ENCODE assay signal across 10 mouse cellular contexts in the genomic region with DNA sequence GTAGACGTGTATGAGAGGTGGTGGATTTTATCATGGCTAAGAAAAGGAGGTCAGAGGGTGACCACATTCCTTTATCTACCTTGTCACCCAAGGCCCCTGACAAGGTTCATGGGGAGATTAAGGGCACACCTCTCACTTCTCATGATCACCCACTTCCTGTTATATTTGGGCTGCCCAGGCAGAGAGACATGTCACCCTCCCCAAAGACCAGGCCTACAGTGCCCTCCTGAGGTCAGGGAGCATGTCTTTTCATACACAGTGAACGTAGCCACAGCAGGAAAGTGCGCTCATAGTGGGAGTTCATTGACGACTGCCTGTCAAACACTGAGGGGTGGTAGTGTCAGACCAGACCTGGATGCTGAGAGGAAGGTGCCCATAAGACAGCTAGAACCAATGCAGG.
DNase-seq lines count a peak whose midpoint lies in the region; ATAC-seq and TF ChIP-seq lines count a peak whose summit lies in the region.
"Had no signal": no experiment of that assay in that cellular context is flagged by ENCODE, and none has a peak within 500 bp of the region (broad histone marks: within the 10 kb centered on the region; RNA-seq: fewer than 3 reads in every experiment).

No protein-coding gene starts in this region.

- WGBS in liver, postnatal 0 days (ENCODE audit: insufficient replicate concordance) = 33% methylated on average over 4 of the region's 4 CpGs
- 19% methylated on average over 4 of the region's 4 CpGs for WGBS in liver, embryonic 12.5 days (ENCODE audit: insufficient replicate concordance)

- DNase-seq in embryo, embryonic 10.5 days (ENCODE audit: low spot score) = peak; percentile 34
- no peak for DNase-seq in embryo, embryonic 9.5 days (ENCODE audit: extremely low spot score)
- DNase-seq in liver, postnatal 0 days = no peak
- peak; percentile 76 for DNase-seq in brain, adult 2 months (ENCODE audit: low read depth, low spot score)
- DNase-seq in kidney, postnatal 36 days = peak; percentile 36 to 63
- DNase-seq in gastrocnemius, adult 8-10 months (ENCODE audit: low spot score in 2 of 2) = no peak
- DNase-seq in urinary bladder, adult 2 months (ENCODE audit: low spot score) = no peak

- H3K9ac ChIP-seq in liver, postnatal 0 days (replicated peaks) = no peak overlapping the region
- H3K9ac ChIP-seq in liver, embryonic 12.5 days = no peak overlapping the region

- ATAC-seq in liver, postnatal 0 days = no peak
- ATAC-seq in liver, embryonic 12.5 days = no peak

- no peak overlapping the region for H3K27ac ChIP-seq in liver, postnatal 0 days (ENCODE audit: low read depth)
- H3K27ac ChIP-seq in liver, embryonic 12.5 days = no peak overlapping the region

- H3K9me3 ChIP-seq in liver, postnatal 0 days (ENCODE audit: low read length) = no peaks in the 10 kb centered on the region
- no peaks in the 10 kb centered on the region for H3K9me3 ChIP-seq in liver, embryonic 12.5 days (replicated peaks)
- H3K9me3 ChIP-seq: G1E had no signal

- TF ChIP-seq CTCF in liver, postnatal 0 days (IDR thresholded peaks at IDR 0.05; ENCODE audit: low read depth) = peak; percentile 56

- 0 out of 2 replicates have a peak, but pooled peaks cover 13% of the 10 kb centered on the region for H3K27me3 ChIP-seq in liver, postnatal 0 days (ENCODE audit: insufficient read depth, low read length)
- H3K27me3 ChIP-seq in liver, embryonic 12.5 days (replicated peaks) = peaks cover 45% of the 10 kb centered on the region

- no peak overlapping the region for H3K4me2 ChIP-seq in liver, postnatal 0 days (ENCODE audit: low read depth, low read length)
- H3K4me2 ChIP-seq in liver, embryonic 12.5 days = no peak overlapping the region

- H3K4me1 ChIP-seq in liver, postnatal 0 days (ENCODE audit: insufficient read depth) = no peaks in the 10 kb centered on the region
- H3K4me1 ChIP-seq in liver, embryonic 12.5 days = no peaks in the 10 kb centered on the region

- TF ChIP-seq EP300 in liver, postnatal 0 days (IDR thresholded peaks at IDR 0.05; ENCODE audit: low read depth) = no peak

- H3K4me3 ChIP-seq in liver, postnatal 0 days (ENCODE audit: low read depth, low read length) = no peak overlapping the region
- no peak overlapping the region for H3K4me3 ChIP-seq in liver, embryonic 12.5 days
- H3K4me3 ChIP-seq: myocyte had no signal

- H3K36me3 ChIP-seq in liver, postnatal 0 days (replicated peaks; ENCODE audit: insufficient read depth, low read length) = no peaks in the 10 kb centered on the region
- no peaks in the 10 kb centered on the region for H3K36me3 ChIP-seq in liver, embryonic 12.5 days
- H3K36me3 ChIP-seq: G1E had no signal

Comparison
In these comparisons a context has a peak if more than half of its experiments do, and no peak if none do; other contexts are left out.
1. DNase-seq: peak in embryo, embryonic 10.5 days (single experiment), brain, adult 2 months (single experiment) and kidney, postnatal 36 days (2 of 2); none in embryo, embryonic 9.5 days (single experiment), liver, postnatal 0 days (single experiment), gastrocnemius, adult 8-10 months (0 of 2) and urinary bladder, adult 2 months (single experiment).